Mouse (Mus musculus) activated CD4-positive, CD25-positive, alpha-beta regulatory T cell, adult 4 months (primary cell): ENCODE data around the gene Idnk. TPM values are rescaled to one million over a fixed set of nuclear protein-coding genes. Genes with fewer than 3 reads are reported as not detected.
"Not testable (repeated sequence)": the region's sequence is repeated elsewhere in the genome, so short reads cannot be mapped to it uniquely, and the experiment has no call there.

ENCODE experiments used
- ATAC-seq: one replicate; pipeline ENCODE4 v1.8.0; 2017
- polyA plus RNA-seq, 2 experiments: library from polyadenylated mRNA; unstranded; fragments of 100-300 nt; shearing (Covaris generic); gene quantifications; one replicate each; pipeline ENCODE4 v1.2.1; 2017

Idnk gene
- 100 to 1,000 TPM; 250 to 265 TPM for polyA plus RNA-seq

DNA sequence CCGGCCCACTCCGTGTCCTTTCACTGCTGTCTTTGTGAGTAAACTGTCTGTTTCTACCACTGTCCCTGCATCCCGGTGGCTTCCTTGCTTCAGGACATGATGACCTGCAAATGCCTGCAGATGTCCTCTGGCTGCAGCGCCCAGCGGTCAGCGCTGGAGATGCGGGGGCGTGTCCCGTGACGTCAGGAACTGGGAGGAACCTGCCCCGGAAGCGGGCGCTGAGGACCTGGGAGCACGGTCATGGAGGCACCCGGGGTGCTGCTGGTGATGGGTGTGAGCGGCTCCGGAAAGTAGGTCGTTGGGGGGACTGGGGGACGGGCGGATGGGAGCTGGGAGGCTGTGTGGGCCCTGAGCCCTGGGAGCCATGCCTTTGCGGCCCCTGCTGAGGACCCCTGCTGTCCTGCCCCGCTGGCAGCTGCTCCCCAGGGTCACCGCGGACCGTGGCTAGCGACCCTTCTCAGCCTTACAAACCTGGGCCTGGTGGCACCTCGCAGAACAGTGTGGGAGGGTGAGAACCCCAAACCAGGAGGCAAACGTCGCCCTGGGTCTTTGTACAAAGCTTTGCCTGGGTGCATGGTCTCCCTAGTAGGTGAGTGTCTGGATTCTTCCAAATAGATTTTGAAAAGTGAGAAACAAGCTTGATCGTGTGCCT lies at the start of gene Idnk:
Gene Idnk (plus strand): TSS at position 203 of the 652 bp plus-strand sequence.
- ATAC-seq, result peak; percentile 68

DNA sequence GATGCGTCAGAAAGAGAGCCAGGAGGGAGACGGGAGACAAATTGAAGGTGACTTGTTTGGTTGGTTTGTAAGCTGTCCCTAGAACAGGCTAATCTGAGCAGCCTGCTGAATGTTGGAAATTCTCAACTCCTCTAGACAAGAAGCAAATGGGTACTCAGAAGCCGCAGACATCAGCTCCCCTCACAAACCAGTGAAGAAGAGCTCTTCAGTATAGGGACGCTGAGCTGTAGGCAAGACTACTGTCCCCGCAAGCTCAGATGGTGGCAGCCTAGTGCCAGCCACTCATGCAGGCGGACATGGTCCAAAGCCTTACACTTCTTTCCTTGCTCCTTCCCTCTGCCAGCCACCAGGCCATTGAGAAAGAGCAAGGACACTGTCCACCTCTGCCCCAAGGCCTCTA lies 46.1 kb upstream of the Idnk start:
- no peak for ATAC-seq

DNA sequence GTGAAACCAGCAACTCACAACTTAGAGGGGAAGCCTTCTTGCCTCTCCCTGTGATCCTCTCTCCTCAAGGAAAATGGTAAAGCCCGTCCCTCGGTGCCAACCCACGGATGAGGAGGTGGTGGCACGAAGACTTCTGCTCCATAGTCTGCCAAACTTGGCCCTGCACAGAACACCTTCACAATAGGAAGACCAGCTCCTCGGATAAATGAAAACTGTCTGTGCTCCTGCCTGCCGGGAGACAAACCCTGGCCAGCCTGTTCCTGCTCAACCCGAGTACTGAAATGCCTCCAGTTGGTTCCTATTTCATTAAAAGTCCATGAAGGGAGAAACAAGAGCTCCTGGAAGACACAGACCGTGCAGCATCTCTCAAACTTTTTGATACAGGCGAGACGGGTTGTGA lies 45.3 kb upstream of the Idnk start:
- ATAC-seq, result no peak

DNA sequence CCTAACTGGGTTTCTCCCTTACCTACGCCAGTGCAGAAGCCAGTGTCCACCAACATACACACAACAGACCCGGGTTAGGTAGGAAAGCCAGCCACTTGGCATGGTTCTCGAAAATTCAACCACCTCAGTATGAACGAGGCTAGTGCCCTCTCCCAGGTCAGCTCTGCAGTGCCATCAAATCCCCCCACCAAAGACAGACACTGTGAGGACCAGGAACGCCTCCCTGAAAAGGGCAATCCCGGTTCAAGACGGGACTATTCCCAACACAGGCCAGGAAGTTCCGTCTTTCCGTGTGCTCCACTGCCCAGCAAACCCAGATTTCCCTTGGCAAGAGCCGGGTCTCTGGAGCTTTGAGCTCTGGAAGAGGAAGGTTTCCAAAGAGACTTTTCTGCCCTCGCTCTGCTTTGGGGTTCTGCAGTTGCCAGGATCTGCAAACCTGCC lies 44.8 kb upstream of the Idnk start:
- ATAC-seq, result no peak

DNA sequence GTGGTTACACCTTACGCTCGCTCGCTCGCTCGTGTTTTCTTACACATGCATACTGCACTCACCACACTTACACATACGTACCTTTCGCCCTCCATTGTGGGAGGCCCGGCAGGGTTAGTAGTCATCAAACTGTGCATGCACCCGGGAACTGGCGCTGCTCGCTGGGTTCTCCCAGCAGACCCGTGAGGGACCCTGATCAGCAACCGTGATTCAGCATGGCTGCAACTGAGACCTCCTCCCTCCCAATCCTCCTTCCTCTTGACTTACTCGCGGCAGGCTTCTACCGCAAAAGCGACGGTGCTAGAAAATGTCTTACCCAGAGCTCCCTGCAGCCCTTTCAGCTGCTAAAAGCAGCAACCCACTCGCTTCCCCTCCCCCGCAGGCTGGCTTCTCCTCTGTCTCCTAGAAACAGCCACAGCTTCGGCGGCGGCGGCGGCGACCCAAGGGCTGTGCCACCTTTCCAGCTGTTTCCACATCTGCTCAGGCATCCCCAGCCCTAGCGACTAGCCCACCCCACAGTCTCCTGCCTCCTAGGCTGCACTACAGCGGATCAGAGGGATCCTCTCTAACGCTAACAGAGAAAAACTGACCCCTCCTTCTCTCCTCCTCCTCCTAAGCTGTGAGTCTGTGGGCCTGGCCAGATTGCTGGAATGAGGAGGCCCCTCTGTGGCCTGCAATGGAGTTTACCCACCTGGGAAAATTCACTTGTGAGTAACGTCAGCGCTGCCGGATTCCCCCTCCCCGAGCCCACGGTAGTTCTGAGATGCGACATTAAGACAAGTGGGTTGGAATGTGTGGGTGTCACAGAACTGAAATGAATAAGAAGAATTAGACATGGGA lies 44.2 kb upstream of the Idnk start, which contains the start of gene Klhl3:
Gene Klhl3 (minus strand): TSS at position 532 of the 840 bp plus-strand sequence.
- peak; percentile 81 for ATAC-seq

DNA sequence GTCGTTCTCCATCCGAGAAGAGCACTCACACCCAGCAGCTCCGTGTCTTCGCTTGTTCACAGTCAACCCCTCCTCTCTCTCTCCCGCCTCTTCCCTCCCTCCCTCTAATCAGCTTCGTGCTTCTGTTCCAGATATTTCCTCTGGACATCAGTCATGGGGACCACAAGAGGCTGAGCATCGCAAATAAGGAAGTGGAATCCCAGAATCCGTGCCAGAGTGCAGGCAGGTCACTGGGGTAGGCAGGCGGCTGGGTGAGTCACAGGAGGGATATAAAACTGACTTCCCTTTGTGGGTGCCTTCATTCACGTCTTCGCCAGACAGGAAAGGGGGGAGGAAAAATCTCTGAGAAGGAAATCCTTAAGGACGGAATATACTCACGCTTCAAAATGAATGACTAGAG lies 42.2 kb upstream of the Idnk start:
- ATAC-seq, result no peak

DNA sequence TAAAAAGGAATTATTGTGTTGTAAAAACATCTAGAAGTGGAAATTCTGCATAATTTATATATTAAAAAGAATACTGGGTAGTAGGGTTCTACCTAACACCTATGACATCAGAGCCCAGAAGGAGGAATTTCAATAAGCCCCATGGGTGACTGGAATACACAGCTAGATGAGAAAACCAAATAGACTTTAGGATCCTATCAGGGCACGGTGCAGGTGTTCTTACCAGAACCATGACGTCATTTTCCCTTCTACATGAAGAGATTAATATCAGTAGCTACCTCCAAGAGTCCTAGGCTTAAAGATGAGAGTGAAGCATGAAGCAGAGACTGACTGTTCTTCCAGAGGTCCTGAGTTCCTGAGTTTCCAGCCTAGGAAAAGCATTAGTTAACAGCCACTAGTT lies 40.6 kb upstream of the Idnk start:
- ATAC-seq, result no peak

DNA sequence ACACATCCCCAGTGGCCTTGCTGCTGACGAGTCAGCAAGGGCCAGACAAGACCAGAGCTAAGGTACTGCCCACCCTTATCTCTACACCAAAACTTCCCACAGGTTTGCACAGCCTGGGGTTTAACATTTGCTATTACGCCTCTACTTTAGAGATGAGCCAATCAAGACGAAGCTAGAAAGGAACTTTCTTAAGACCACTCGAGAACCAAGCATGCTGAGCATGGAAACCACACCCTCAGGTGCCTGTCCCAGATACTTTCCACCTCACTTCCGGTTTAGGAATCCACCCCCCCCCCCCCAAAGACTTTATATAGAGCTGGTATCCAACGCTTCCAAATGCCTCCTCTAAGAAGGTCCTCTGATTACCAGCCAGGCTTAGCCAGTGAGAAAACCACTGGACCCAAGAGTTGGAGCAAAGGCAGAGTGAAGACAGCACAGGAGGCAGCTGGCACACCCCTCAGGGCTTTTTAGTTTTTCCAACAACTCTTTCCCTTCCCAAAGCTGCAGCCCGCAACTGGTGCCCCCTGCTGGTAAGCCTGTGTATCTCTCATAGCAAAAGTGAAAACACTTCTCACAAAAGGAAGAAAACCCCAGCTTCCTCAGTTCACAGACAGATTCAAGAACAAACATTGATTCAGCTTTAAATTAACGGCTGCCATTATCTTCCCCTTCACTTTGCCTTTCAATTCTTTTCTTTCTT lies 40.0 kb upstream of the Idnk start:
- peak; percentile 15 for ATAC-seq

DNA sequence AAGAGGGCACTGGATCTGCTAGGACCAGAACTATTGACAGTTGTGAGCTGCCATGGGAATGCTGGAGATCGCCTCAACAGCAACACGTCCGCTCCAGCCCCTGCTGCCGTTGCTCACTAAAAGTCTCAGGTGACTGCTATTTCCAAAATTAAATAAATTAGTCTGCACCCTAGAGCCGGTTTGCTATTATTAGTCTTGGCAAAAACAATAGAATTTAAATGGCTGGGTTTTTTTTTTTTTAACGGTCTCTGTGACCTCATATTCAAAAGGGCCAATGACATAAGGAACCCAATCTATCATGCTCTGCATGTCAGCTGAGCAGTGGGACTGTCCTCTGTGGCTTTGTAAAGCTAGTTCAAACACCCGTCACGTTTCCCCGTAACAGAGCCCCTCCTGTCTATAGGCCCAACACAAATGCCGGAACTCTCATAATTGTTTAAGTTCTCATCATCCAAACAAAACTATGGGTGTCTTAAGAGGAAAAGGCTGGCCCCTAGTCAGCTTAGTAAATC lies 34.6 kb upstream of the Idnk start:
- no peak for ATAC-seq

DNA sequence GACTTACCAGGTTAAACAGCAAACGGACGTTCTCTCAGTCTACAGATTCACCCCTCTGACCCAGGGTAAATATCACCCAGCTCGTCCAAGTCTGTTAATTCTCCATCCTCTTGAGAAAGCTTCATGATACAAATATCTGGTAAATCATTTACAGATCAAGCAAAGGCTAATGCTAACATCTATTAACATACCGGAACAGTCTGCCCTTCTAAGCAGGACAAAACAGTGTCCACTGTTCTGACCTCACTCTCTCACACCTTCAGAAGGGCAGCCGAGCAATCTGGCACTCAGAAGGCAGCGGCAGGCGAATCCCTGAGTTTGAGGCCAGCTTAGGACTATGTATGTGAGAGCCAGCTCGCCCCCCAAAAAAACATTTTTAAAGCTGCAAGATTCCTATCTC lies 34.1 kb upstream of the Idnk start:
- no peak for ATAC-seq

DNA sequence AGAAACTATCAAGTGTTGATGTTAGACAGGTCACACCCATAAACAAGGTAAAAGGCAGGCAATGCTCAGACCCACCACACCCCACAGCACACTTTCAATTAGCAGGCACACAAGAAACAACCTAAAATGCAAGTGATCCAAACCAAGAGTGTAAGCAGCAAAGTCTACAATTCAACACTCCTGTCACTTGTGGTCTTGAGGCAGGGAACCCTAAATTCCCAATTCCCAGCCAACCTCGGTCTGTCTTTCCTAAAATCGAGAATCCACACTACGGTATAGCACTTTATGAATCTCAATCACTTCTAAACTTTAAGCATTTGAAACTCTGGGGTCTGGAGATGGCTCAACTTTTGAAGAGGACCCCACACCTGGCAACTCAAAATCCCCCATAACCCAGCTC lies 33.2 kb upstream of the Idnk start:
- no peak for ATAC-seq

DNA sequence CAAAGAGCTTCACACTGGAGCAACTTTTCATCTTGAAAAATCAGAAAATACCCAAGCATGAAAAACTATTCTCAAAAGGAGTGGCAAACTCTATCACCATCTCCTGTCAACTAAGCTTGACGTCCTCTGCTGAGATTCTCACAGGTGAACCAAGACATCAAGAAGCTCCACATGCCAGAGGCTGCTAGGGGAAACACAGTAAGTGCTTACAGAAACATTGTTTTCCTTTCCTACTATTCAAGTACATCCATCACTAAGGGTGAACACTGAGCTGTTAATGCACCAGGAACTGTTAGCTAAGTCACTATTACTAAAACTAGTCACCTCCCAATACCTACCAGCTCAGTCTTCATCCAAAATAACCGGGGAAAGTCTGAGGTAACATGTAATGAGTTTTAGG lies 32.5 kb upstream of the Idnk start:
- ATAC-seq, result no peak

DNA sequence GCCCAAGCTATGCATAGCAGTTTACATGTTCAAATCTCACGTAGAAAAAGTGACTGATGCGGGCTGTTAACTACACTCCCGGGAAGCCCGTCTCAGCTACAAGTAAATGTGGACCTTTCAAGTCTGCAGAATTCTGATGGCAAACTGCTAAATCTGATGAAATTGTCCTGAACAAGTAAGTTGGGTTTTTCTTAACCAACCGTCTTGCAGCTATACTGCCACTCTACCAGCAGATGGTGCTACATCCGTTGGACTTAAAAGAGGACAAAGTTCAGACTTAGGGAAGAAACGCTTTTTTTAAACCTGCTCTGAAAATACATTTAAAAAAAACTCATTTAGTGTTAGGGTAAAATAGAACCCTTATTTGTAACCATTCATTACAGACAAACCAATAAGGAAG lies 31.3 kb upstream of the Idnk start:
- no peak for ATAC-seq

DNA sequence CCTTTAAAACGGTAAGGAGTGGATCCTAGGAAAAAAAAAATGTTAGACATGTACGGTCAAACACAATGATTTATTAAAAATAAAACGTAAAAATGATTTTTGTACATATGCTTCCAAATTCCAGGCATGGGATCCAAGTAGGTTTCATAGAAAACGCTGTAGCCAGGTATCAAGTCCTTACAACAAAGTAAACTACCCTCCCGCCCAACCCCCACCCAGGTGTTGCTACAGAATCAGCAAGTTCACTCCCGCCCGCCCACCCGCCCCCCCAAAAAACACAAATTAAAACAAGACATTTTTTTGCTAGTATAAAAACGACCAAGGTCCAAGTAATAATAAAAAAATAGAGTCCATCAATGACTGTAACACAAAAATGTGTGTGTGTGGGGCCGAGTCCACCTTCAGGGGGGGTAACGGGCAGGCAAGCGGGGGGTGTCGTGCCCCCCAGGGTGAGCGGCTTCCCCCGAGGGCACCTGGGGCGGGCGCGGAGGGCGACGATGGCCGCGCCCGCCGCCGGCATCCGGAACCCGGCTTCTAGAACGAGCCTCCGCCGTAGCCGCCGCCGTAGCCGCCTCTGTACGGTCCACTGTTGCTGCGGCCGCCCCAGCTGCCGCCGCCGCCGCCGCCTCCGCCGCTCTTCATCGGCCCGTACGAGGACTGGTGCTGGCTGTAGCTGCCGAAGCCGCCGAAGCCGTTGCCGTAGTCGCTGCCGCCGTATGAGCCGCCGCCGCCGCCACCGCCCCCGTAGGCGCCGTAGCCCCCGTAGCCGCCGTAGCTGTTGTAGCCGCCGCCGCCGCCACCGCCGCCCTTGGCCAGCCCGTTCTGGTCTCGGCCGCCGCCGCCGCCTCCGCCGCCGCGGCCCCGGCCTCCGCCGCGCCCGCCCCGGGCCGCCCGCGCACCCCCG lies 30.3 kb upstream of the Idnk start:
- ATAC-seq, result no peak

DNA sequence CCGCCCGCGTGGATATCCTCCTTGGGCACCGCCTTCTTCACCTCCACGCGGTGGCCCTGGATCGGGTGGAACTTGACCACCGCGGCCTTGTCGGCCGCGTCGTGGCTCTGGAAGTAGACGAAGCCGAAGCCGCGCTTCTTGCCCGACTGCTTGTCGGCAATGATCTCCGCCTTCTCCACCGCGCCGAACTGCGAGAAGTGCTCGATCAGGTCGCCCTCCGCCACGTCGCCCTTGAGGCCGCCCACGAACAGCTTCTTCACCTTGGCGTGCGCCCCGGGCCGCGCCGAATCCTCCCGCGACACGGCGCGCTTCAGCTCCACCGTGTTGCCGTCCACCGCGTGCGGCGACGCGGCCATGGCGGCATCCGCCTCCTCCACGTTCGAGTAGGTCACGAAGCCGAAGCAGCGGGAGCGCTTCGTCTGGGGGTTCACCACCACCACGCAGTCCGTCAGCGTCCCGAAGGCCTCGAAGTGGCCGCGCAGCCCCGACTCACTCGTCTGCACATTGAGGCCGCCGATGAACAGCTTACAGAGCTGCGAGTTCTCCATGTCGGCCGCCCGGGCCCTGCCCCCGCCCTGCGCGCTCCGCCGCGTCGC lies 29.6 kb upstream of the Idnk start:
- peak; percentile 8 for ATAC-seq

DNA sequence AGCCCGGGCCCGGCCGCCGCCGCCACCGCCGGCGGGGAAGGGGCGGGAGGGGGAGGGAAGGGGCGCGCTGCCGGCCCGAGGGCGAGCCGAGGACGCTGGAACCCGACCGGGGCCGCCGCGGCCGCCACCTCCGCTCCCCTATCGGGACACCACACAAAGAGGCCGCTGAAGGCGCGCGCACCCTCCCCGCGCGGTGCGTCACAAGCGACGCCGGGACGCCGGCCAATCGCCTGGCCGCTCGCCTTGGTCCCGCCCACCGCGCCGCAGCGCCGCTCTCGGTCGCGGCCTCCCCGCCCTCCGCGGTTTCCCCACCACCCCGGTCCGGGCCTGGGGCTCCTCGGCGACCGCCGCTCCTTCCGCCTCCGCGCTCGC lies 29.1 kb upstream of the Idnk start, which contains the start of gene Hnrnpa0:
Gene Hnrnpa0 (minus strand): TSS at position 161 of the 372 bp plus-strand sequence.
- ATAC-seq, result peak; percentile 73

DNA sequence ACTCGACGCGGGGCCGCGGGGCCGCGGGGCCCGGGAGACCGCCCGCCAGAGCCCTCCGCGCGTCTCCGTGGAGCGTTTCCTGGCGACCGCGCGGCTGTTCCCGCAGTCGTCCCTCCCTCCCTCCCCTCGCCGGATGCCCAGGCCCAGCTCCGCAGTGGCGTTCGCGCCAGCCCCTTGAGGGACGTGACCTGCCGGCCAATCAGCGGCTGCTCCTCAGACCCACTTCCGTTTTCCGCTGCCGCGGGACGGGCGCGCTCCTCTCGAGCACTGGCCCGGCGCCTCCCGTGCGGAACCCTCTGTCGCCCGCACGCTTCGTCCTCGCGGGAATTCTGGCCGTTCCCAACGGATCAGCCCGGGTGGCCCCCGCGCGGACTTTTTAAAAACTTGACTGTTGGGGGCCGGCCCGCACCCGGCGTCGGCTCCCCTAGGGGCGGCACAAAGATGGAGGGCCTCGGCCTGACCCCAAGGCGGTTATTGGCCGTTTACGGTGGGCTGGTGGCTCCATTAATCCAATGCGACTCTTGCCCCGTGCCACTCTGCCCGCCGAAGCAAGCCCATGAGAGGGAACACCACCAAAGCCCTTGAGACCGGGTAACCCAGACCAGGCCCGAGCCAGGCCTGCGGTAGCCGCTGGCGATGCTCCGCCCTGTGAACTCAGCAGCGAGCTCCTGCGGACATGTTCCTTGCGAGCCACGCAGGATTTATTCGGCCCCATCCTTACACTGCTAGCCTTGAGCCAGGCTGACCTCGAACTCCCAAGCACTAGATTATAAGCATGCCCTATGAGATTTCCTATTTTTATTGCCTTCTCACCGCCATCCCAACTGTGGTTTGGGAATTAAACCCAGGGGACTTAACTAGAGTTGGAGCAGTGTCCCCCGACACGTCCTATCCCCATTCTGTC lies 28.4 kb upstream of the Idnk start:
- ATAC-seq, result peak; percentile 78

DNA sequence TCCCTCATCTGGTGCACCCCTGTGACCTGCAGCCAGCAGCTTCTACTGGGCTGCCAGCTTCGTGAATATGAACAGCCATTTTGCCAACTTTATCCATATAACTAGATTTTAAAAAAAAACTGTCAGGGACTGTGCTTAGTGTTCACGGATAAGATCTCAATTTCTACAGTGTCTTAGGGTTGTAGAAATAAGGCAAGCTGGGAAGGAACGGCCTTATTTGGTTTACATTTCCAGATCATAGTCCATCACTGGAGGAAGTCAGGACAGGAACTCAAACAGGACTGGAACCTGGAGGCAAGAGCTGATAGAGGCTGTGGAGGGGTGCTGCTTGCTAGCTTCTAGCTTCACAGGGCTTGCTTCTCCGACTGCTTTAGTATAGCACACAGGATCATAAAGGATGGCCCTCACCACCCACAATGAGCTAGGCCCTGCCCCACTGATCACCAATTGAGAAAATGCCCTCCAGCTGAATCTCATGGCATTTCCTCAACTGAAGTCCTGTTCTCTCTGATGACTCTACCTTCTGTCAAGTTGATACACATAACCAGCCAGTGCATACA lies 27.7 kb upstream of the Idnk start:
- no peak for ATAC-seq

DNA sequence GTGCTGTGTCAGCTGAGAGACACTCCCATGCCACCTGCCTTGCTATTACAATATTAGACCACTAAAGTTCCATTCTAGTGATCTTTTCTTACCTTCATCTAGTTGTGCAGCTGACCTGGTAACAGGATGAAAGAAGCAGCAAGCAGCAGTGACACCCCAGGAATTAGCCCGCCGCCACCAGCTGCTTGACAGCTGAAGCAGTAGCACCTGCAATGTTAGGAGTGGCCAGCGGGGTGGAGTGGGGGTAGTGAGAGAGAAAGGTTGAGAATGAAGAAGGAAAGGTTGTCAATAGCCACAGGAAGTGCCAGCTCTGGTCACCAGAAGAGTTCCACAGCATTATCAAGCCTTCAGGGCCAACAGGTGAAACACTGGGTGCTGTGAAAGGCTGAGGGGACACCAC lies 25.8 kb upstream of the Idnk start:
- ATAC-seq, result no peak

DNA sequence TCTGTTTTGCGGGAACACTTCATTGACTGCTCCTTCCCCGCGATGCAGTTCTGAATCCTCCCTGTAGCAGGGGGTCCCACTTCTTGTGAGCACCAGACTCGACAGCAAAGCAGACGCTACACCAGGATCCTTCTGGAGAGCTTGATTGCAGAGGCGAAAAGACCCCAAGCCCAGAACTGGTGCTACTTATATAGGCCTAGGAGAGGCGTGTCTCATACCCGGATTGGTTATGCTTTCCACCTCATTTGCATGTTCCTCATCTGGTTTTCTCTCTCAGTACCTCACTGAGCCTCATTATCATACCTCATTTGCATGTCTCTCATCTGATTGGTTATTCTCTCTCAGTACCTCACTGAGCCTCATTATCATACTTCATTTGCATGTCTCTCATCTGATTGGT lies 10.8 kb upstream of the Idnk start:
- ATAC-seq, result not testable (repeated sequence)
